Mouse (Mus musculus) spleen, adult 2 months (tissue): ENCODE data around the gene Tiam1. TPM values are rescaled to one million over a fixed set of nuclear protein-coding genes. Genes with fewer than 3 reads are reported as not detected.
"Not testable (repeated sequence)": the region's sequence is repeated elsewhere in the genome, so short reads cannot be mapped to it uniquely, and the experiment has no call there.

ENCODE experiments used
- DNase-seq, 2 experiments: peaks; one replicate each; pipeline versions ENCODE4 v3.0.0 to v3.0.0-alpha.2; 2012 to 2021; ENCODE audit warnings: low spot score in 2 of 2, low read depth in 1 of 2
- H3K27ac ChIP-seq: fragments of 200-500 bp; 2 replicates; pipeline ENCODE4 v1.5.1; 2012; ENCODE audit warnings: low read length, inconsistent platforms; ENCODE audit not compliant: insufficient read depth
- H3K27me3 ChIP-seq: fragments of 200-500 bp; 2 replicates; pipeline ENCODE4 v1.6.1; 2012; ENCODE audit warnings: mild to moderate bottlenecking, moderate library complexity, low read length, inconsistent platforms; ENCODE audit not compliant: control insufficient read depth, insufficient read depth
- H3K36me3 ChIP-seq: fragments of 200-500 bp; 2 replicates; pipeline ENCODE4 v1.6.1; 2012; ENCODE audit warnings: mild to moderate bottlenecking, low read length, inconsistent platforms; ENCODE audit not compliant: control insufficient read depth, insufficient read depth
- H3K4me1 ChIP-seq: fragments of 200-500 bp; 2 replicates; pipeline ENCODE4 v1.6.1; 2011; ENCODE audit warnings: inconsistent platforms; ENCODE audit not compliant: control insufficient read depth, insufficient read depth, insufficient read length
- H3K4me3 ChIP-seq: fragments of 200-500 bp; 2 replicates; pipeline ENCODE4 v1.5.1; 2011; ENCODE audit warnings: mild to moderate bottlenecking, inconsistent platforms; ENCODE audit not compliant: insufficient read depth, insufficient read length; ENCODE audit errors: extremely low read depth
- CTCF ChIP-seq: fragments of 200-500 bp; IDR thresholded peaks from 2 replicates; pipeline ENCODE4 v1.5.1; 2011; ENCODE audit warnings: mild to moderate bottlenecking, inconsistent platforms; ENCODE audit not compliant: insufficient read depth, insufficient read length, insufficient replicate concordance; ENCODE audit errors: extremely low read depth
- POLR2A ChIP-seq: fragments of 200-500 bp; IDR thresholded peaks from 2 replicates; pipeline ENCODE4 v1.6.1; 2011; ENCODE audit warnings: low read depth, low read length, inconsistent platforms
- WGBS: fragments of 180-500 bp; shearing (Covaris S2); methylation state at CpG from one replicate; pipeline ENCODE4 v1.1.7; 2018; 5-methylcytosine and 5-hydroxymethylcytosine counted together
- polyA plus RNA-seq: library from polyadenylated mRNA; depleted of rRNA; stranded (reverse); fragments of >200 nt; gene quantifications from 2 replicates; pipeline ENCODE4 v1.2.3, GENCODE M21; 2012

Tiam1 gene
- polyA plus RNA-seq, 1 experiment: 4.3 TPM

- Histone ChIP-seq H3K36me3 (no peaks in the 10 kb centered on the region), H3K27ac (no peak overlapping the region), H3K4me1 (no peaks in the 10 kb centered on the region), H3K4me3 (no peak overlapping the region), H3K27me3 (no peaks in the 10 kb centered on the region)
- 98% methylated on average over 6 of the region's 6 CpGs for WGBS
- no peak for DNase-seq
- TF ChIP-seq CTCF: no peak
Observed at GRCm38 (mm10) chr16:90086111-90086510, 57.5 kb downstream of the Tiam1 start.

GRCm38 (mm10) chr16:90085580-90085979, 58.0 kb downstream of the Tiam1 start:
- H3K4me3 ChIP-seq: no peak overlapping the region
- no peaks in the 10 kb centered on the region for H3K27me3 ChIP-seq
- no peaks in the 10 kb centered on the region for H3K36me3 ChIP-seq
- WGBS: 75% methylated on average over 14 of the region's 14 CpGs
- no peaks in the 10 kb centered on the region for H3K4me1 ChIP-seq
- no peak for DNase-seq
- H3K27ac ChIP-seq: no peak overlapping the region
- TF ChIP-seq POLR2A: no peak

DNA sequence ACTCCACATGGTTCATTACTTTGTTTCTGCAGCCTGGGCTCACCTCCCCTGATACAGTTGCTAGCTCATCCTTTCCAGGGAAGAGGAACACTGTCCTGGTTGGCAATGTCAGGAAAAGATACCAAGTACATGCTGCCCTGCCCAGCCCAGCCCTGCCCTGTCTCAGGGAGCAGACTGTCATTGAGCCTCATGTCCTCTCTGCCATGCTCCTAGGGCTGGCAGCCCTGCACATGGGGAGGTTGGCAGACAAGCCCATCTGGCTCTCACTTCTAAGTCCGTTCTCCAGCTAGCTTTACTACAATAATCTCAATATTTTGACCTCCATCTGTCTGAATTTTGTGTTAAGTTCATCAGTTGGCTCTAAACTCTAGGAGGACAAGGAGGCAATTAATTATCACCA, 62.4 kb downstream of the Tiam1 start:
- Histone ChIP-seq H3K27me3 (no peaks in the 10 kb centered on the region), H3K27ac (no peak overlapping the region), H3K36me3 (no peaks in the 10 kb centered on the region), H3K4me1 (no peaks in the 10 kb centered on the region), H3K4me3 (no peak overlapping the region)
- 83% methylated on average over 1 of the region's 1 CpGs for whole genome bisulfite sequencing
- TF ChIP-seq POLR2A (no peak), CTCF (no peak)
- DNase-seq: no peak

DNA sequence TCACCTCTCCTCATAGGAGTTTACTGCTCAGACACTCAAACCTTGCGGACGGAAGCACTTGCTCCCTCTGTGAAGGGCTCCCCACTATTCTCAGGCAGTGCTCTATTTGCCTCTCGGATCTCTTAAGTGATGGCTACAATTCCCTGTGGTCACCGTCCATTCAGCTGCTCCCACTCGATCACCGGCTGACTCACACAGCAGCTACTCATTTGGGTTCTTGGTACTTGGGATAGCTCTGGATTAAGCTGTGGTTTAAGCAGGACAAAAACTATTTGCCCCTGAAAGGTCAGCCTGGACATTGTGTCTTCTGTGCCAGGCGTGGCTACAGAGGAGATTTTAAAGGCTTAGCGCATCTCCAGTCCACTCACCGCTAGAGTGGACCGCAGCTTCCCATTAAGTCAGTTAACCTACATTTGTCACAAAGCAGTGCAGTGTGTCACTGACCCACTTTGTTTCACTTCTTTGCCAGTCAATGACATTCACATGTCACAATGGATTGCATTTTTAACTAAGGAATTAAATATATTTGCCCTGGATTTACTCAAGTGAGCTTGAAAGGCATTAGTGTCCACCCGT, 64.7 kb downstream of the Tiam1 start:
- TF ChIP-seq POLR2A: no peak
- no peak for TF ChIP-seq CTCF
- no peak for DNase-seq
- H3K36me3 ChIP-seq: no peaks in the 10 kb centered on the region
- no peak overlapping the region for H3K4me3 ChIP-seq
- WGBS: 92% methylated on average over 11 of the region's 11 CpGs
- no peak overlapping the region for H3K27ac ChIP-seq
- H3K4me1 ChIP-seq: no peaks in the 10 kb centered on the region
- H3K27me3 ChIP-seq: no peaks in the 10 kb centered on the region

- H3K27ac ChIP-seq: no peak overlapping the region
Observed at GRCm38 (mm10) chr16:90073510-90073909, 70.1 kb downstream of the Tiam1 start.

GRCm38 (mm10) chr16:90072651-90073050, 70.9 kb downstream of the Tiam1 start:
- no peak overlapping the region for H3K4me3 ChIP-seq
- 17% methylated on average over 15 of the region's 15 CpGs for WGBS
- H3K27ac ChIP-seq: no peak overlapping the region
- H3K4me1 ChIP-seq: 0 out of 2 replicates have a peak, but pooled peaks cover 3% of the 10 kb centered on the region
- H3K27me3 ChIP-seq: no peaks in the 10 kb centered on the region
- no peak for DNase-seq
- TF ChIP-seq CTCF: no peak
- TF ChIP-seq POLR2A: no peak
- H3K36me3 ChIP-seq: no peaks in the 10 kb centered on the region

More at GRCm38 (mm10) chr16:90073510-90073909, 70.1 kb downstream of the Tiam1 start:
- no peak overlapping the region for H3K4me3 ChIP-seq
- no peak for DNase-seq
- 0 out of 2 replicates have a peak, but pooled peaks cover 3% of the 10 kb centered on the region for H3K4me1 ChIP-seq
- H3K36me3 ChIP-seq: no peaks in the 10 kb centered on the region
- TF ChIP-seq POLR2A (no peak), CTCF (no peak)
- no peaks in the 10 kb centered on the region for H3K27me3 ChIP-seq
- 68% methylated on average over 7 of the region's 7 CpGs for WGBS

DNA sequence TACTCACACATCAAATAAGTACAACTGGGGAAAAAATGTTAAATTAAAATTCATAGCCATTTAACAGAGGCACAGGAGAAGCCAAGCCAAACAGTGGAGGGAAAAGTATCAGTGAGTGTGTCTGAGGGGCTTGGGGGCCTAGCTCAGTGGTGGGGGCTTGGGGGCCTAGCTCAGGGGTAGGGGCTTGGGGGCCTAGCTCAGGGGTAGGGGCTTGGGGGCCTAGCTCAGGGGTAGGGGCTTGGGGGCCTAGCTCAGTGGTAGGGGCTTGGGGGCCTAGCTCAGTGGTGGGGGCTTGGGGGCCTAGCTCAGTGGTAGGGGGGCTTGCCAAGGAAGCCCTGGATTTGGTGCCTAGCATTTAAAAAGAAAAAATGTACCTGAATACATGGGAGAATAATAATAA, 72.4 kb downstream of the Tiam1 start:
- not testable (repeated sequence) for H3K4me3 ChIP-seq, DNase-seq, H3K4me1 ChIP-seq, H3K27ac ChIP-seq, H3K36me3 ChIP-seq, H3K27me3 ChIP-seq
